Mouse (Mus musculus) small intestine, adult 2 months (tissue): ENCODE results near the gene Lztr1.

Experiments
- CTCF ChIP-seq: fragments of 200-500 bp; IDR thresholded peaks from 2 replicates; pipeline ENCODE4 v1.5.1; 2012; ENCODE audit warnings: low read depth, mild to moderate bottlenecking, control low read depth, inconsistent platforms, low read length, moderate library complexity, mixed read lengths; ENCODE audit not compliant: insufficient replicate concordance, insufficient read length; ENCODE audit errors: extremely low read depth
- POLR2A ChIP-seq: fragments of 200-500 bp; IDR thresholded peaks from 2 replicates; pipeline ENCODE4 v1.6.1; 2012; ENCODE audit warnings: low read depth, mild to moderate bottlenecking, control low read depth, inconsistent platforms, low read length, moderate library complexity

- TF ChIP-seq POLR2A = no peak
- TF ChIP-seq CTCF = no peak
Measured at GRCm38 (mm10) chr16:17556907-17557306, 48.4 kb downstream of the Lztr1 start.
